Mouse (Mus musculus): ENCODE results near the gene Nelfa.
A peak's percentile ranks its signal among the peaks of the same experiment; 100 is the strongest.
"Not testable (repeated sequence)": the region's sequence is repeated elsewhere in the genome, so short reads cannot be mapped to it uniquely, and the experiment has no call there.

The Nelfa gene

DNA sequence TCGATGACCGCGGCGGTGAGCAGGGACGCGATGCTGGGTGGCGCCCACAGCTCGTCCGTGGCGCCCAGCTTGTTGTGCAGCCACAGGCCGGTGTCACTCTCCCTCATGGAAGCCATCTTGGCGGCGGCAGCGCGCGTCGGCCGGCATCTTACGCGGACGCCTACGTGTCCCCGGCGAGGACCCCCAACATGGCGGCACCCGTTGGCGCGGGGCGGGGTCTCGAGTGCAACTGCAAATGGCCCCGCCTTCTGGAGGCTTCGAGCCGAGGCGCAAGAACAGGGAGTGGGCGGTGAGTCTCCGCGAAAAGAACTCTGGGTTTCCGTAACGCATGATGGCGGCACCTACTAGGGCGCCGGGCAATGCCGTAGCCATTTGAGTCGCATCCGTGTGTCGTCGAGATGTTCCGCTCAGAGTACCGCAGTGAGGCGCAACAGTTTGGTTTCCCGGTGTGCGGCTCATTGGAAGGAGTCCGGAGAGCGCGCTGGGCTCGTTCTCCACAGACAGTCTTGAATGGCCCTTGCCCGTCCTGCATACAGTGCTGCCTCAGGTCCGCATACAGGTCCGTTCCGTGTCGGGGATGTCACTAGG, at the start of gene Nelfa:
Gene Nelfa, minus strand, starts transcription at position 294 of the 588 bp plus-strand sequence.
- DNase-seq (ENCODE audit: low read depth, low spot score) = peak; percentile 91

DNA sequence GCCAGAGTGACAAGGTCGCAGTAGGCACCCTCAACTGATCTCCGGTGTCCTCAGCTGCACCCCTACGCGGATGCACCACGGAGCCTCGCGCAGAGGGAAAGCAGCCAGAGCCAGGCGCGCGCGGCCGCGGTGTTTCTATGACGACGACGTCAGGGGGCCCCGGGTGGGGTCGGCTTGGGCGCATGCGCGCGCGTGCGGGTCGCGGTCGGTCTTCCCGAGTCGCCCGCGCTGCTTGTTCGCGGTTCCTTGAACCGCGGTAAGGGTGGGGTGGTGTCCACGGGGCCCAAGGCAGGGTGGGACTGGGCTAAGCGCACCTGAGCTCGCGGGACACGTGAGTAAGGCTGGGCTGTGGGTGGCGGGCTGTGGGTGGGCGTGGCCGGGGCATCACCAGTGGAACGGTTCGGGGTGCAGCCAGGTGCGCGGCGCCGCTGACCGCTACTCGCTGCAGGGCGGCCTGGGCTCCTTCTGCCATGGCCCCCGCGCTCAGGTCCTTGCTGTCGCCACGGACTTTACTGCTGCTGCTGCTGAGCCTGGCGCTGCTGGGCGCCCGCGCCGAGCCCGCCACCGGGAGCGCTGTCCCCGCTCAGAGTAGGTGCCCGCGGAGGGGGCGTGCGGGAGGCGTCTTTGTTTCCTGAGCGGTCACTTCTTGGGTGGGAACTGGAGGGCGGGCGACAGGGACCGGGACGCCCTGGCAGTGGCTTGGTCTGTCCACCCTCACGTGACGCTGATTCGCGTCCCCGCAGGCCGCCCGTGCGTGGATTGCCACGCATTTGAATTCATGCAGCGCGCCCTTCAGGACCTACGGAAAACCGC, 47.3 kb upstream of the Nelfa start, which contains the start of gene Gm1673:
Gene Gm1673, plus strand, starts transcription at position 125 of the 813 bp plus-strand sequence.
- DNase-seq (ENCODE audit: low read depth, low spot score) = peak; percentile 47

DNA sequence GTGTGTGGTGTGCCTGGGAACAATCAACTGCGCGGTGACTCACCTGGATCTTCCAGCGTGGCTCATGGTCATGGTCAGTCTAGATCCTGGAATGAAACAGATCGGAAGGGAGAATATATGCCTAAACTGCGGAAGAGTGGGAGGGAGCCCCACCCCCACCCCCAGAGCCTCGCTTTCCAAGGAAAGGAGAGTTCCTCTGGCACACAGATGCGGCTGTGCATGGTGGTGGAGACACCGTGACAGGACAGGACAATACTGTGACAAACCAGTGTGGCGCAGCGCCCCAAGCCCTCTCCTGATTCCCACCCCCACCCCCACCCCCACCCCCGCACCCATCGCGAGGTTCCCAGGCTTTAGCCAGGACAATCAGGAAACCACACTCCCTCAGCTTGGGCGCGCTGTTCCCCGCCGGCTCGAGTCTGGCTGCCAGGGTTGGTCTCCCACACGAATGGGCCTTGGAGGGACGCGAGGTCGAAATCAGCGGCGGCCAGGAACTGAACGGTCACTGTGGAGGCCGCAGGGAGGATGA, 46.6 kb upstream of the Nelfa start:
- no peak for DNase-seq (ENCODE audit: low read depth, low spot score)

DNA sequence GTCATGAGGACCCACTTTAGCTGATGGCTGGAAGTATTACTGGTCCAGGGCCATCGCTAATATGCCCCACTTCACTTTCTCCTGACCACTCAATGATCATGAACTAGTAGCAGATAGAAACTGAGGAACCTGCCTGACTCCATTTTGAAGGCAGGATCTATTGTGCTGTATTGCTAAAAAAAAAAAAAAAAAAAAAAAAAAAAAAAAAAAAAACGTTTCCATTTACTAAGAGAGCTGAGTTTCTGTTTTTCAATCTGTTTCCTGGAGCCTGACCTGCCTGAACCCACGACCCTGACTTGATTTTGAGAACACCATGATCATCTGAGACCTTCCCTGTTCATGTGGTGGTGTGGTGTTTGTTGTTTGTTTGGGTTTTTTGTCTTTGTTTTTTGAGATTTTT, 40.1 kb upstream of the Nelfa start:
- DNase-seq (ENCODE audit: low read depth, low spot score) = no peak

DNA sequence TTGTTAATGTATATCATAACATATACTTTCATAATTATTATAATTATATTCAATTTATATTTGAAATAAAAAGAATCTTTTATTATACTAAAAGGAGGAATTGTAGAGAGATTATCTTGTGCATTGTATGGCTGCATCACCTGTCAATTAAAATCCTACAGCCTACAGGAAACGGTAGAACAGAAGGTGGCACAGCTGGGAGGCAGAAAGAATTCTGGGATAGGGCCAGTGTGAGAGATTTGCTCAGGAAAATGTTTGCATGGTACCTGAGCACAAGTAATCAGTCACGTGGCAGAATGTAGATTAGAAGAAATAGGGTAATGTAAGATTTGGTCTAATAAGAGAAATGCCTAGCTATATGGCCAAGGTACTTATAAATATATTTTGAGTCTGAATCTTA, 38.5 kb upstream of the Nelfa start:
- DNase-seq (ENCODE audit: low read depth, low spot score) = no peak

DNA sequence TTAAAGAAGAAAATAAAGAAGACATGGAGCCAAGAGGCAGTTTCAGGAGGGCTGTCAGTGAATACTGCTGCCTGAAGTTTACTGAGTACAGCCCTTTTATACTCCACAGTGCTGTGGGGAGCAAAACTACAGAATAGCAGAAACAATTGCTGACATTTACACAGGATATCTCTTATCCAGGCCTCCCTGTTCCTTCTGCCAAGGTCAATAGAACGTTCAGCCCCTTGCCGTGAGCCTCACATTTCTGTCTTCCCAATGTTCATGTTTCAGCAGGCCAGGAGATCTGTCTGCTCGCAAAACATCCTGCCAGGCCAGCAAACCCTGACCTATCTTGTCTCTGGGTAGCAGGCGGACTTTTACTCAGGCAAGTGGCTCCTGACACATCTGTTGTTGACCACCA, 23.2 kb upstream of the Nelfa start:
- no peak for DNase-seq (ENCODE audit: low read depth, low spot score)

DNA sequence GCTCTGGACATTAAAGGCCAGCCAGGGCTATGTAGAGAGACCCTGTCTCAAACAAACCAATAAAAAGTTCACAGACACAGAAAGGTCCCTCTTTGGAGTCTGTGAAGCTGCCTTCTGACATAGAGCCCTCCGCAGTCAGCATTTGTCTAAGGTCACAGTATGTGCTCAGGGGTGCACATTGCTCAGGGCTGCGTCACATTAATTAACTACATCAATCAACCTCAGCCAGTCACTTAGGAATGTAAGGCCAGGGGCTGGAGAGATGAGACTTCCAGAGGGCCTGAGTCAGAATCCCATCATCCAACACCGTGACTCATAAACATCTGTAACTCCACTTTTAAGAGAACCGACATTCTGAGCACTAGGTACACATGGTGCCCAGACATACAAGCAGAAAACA, 19.7 kb upstream of the Nelfa start:
- no peak for DNase-seq (ENCODE audit: low read depth, low spot score)

DNA sequence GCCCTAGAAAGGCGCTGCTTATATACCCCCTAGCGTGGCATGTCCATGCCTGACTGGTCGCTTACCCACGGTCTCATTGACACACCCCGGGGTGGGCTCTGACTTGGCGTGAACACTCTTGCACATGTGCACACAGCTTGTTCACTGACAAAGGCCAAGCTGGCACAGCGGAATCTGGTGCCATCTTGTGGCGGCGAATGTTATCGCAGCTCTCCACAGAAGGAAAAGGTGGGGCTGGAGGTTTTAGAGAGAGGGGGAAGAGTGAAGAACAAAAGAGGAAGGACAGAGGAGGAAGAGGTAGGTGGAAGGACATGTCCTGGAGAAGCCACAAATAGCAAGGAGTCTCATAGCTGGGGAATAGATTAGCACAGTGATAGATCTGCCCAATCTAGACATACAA, 18.1 kb upstream of the Nelfa start:
- DNase-seq (ENCODE audit: low read depth, low spot score) = peak; percentile 16

DNA sequence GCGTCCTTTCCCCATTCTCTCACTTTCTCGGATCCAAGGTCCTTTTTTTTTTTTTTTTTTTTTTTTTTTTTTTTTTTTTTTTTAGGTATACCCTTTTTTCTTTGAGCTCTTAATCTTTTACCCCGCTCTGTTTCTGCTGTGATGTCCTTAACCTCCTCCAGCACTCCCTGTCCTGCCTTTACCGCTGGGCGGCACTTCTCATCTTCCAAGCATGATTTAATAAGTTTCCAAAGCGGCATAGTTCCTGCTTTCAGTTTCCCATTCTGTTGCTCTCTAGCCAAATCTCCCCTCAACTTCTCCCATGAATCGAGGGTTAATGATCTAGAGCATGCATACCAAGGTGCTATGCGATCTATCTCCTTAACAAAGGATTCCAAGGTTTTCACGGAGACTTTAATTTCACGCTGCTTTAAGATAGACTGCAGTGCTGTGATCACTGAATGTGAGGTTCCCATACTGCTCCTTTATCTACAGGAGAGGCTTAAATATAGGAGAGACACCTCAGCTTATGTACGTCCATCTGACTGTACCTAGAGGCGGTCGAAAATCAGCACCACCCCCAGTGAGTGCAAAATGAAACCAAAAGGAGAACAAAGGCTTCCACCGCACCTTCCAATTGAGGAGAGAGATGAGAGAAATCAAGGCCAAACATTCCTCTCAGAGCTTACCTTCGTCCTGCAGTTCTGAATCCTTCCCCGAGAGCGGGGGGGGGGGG, 17.4 kb upstream of the Nelfa start:
- DNase-seq (ENCODE audit: low read depth, low spot score) = no peak

DNA sequence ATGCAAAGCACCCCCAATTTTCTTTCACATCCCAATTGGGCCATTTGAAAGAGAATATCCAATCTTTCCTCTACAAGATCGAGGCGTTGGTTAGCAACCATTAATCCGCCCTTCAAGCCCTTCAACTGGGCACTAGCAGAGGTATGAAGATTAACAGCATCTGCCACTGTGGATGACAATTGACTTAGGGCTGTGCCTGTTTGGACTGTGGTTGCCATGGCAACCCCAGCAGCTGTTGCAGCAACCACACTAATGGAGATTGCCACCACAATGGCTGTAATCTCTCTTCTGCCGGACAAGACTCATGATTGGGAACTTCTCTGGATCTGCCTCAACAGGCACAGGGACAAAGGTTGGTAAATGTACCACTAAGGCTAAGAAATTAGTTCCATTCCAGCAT, 12.1 kb upstream of the Nelfa start:
- no peak for DNase-seq (ENCODE audit: low read depth, low spot score)

DNA sequence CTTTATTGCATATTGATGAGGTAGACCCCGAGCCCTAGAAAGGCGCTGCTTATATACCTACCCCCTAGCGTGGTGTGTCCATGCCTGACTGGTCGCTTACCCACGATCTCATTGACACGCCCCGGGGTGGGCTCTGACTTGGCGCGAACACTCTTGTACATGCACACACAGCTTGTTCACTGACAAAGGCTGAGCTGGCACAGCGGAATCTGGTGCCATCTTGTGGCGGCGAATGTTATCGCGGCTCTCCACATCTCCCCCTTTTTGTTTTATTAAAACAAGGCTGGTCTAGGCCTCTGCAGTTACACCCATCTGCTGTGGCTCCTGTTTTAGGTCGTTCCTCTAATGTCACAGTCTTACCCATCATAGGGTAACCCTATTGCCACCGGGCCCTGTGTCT, 10.8 kb upstream of the Nelfa start:
- not testable (repeated sequence) for DNase-seq (ENCODE audit: low read depth, low spot score)

DNA sequence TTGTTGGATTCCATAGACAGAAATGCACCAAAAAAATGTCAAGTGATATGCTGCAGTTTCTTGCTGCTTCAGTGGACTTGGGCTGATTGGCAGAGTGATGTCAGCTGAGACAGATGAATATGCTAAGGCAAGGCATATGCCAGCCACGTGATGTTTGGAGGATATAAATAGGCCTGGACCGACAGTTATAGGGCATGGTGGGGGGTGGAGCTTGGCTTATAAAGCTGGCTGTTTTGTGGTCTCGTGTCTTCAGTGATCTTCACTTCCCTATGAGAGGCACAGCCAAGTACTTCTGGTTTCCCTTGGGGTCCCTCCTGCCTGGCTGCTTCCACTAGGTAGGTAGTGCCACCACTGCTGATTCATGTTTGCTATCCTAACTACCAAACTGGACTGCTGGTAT, 2.2 kb upstream of the Nelfa start:
- no peak for DNase-seq (ENCODE audit: low read depth, low spot score)

DNA sequence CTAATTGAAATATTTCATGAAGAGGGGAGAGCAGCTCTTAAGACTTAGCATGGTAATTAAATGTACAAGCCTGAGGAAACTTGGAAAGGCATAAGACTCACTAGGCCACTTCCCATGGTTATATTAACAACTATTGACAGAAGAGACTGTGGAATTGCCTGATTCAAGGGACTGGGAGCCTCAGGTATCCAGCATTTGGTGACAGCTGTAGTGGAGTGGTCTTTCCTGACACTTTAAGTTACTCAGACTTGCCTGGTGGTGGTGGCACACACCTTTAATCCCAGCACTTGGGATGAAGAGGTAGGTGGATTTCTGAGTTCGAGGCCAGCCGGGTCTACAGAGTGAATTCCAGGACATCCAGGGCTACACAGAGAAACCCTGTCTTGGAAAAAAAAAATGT, 1.0 kb upstream of the Nelfa start:
- DNase-seq (ENCODE audit: low read depth, low spot score) = no peak

DNA sequence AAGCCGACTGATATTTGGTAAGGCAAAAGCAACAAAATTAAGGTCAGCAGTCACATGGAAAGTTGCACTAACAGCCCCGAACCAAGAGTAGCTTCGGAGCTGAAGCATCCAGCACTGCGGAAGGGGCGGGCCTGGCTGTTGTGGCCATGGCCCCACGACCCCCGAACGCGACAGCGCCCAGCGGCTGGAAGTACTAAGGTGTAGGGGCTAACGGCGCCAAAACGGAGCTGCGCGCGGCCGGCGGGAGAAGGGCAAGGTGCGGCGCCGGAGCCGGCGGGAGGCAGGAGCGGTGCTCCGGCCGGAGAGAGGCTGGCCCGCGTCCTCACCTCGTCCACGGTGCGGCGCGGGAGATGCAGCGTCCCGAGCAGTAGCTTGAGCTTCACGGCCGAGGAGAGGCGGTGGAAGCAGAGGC, 507 bp downstream of the Nelfa start:
- no peak for DNase-seq (ENCODE audit: low read depth, low spot score)

DNA sequence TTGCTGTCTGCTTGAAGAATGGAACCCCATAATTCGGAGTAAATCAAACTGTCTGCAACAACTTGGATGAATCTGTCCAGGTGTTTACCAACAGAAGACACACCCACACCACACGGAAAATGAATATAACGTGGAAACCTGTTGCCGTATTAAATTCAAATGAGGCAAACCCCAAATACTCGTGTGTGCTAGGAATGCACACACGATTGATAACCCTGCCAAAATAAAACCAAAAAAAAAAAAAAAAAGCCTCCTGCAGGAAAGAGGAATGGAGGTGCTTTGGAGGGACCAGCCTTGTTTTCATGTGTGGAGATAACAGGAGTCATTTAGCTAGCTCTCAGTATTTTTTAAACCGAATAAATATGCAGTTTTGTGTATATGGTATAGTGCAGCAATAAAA, 1.3 kb downstream of the Nelfa start:
- DNase-seq (ENCODE audit: low read depth, low spot score) = no peak

DNA sequence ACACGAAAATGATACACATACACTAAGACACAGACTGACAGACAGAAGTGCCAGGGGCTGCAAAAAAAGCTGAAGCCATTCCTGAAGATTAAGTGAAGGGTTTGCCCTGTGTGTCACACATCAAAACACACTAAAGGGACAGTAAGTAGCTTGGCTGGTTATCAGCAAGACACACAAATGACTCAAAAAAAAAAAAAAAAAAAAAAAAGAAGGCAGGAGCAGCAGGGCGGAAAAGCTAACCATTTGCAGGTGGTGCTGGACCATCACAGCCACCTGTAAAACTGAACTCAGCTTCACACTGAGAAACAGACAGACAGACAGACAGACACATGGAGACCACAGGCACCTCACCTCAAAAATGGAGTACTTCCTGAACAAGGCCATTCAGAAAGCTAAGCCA, 2.1 kb downstream of the Nelfa start:
- DNase-seq (ENCODE audit: low read depth, low spot score) = no peak

DNA sequence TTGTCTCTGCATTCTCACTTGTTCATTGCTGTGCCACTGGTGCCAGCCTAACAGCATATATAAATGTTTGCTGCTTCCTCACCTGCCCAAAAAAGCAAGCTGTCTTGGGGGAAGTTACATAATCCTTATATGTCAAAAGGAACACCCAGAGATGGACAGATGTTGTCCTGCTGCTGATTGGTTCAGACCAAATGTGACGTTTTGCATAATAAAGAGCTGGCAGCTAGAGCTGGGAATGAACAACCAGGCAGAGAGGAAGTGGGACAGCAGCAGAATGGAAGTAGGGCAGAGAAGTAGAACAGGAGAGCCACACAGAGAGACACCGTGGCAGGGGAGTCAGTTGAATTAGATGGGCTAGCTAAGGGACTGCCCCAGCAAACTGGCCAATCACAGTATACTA, 3.8 kb downstream of the Nelfa start:
- DNase-seq (ENCODE audit: low read depth, low spot score) = no peak

DNA sequence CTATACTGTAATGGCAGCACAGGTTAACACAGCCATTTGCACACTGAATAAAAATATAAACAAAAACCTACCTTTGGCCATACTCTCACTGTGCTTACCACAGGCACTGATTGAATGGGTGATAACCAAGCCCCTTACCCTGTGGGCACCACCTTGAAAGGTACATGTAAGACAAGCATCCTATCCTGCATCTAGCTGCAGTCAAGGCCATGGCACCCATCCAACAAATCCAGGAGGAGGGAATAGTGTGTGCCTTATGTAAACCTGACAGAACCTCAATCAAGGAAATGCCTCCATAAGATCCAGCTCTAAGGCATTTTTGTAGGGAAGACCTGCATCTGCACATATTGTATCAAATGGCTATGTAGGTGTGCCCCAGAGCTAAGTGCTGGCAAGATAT, 10.0 kb downstream of the Nelfa start:
- DNase-seq (ENCODE audit: low read depth, low spot score) = no peak

DNA sequence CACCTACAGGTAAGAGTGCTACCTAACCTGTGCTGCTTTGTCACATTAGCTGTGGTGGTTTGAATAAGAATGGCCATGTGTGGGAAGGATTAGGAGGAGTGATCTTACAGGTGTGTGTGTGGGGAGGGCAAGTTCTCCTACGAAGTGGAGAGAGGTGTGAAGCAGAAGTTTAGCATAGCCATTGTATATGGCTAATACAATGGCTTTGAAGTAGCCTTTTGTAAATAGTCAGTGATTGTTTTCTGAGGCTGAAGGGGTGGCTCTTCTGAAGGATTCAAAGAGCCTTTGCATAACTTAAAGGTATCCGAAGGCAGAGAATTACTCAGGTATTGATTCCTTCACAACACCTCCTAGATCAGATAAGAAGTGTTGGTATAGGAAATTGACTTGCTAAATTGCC, 13.6 kb downstream of the Nelfa start:
- DNase-seq (ENCODE audit: low read depth, low spot score) = peak; percentile 52

DNA sequence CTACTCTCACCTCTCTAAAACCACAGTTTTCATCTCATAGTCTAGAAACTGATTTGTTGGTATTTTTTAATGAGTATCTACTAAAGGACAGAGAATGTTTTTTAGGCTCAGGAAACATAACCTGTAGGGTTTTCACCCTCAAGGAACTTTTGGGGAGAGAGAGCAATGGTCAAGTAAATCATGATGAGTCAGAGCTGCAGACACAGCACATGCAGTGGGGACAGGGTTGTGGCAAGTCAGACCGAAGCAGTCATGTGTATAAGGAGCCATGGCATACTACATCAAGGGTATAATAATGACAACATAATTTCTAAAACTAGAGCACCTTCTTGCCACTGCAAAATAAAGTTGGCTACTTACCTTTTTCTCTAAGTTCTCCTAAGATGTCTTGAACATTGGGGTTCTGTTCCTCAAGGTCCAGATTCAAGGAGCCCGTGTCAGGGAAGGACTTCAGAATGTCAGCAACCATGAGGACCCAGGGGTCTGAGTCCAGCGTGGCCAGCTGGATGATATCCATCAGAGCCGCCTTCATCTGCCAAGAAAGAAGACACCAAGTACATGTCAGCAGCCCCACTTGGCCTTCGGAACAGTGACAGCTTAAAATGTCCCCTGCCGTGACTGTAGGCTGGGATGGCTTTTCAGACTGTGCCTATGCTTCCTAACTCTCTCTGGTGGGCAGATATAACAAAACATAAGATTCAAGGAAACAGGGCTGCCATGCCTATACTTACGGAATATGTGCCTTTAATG, 14.6 kb downstream of the Nelfa start:
- no peak for DNase-seq (ENCODE audit: low read depth, low spot score)

DNA sequence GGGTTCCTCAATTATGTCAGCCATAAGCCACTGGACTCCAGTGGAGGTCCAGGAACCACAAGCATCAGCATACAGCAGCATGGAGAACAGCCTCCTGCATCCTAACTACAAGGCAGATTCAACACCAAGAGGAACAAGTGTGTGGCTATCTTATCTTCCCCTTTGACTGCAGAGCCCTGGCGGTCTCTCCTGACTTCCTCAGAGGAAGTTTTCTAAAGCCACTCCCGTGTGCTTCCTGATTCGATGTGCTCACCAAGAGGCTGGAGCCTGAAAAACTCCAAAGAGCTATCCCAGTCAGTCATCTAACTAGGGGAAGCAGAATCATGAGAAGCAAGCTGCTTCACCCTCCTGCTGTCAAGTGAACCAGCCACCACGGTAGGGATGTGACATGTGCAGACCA, 15.3 kb downstream of the Nelfa start:
- no peak for DNase-seq (ENCODE audit: low read depth, low spot score)

DNA sequence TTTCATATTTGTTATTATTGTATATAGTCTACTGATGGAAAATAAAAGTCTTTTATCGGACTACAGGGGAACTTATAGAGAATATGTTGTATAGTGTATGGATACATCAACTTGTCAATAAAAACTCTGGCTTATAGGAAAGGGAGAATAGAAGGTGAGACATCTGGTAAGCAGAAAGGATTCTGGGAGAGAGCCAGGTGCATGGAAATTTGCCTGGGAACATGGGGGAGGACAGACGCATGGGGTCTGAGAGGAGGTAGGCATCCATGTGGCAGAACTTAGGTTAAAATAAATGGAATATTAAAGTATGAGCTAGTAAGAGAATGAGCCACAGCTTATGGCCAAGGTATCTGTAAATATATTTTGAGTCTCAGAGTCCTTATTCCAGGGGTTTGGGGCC, 16.2 kb downstream of the Nelfa start:
- DNase-seq (ENCODE audit: low read depth, low spot score) = no peak

Data from WW6 (cell line).